Mouse (Mus musculus): ENCODE measurements at regions not wholly inside any gene's neighbourhood (a gene's known extent, or its start where the extent isn't known, plus 50 kb on each side); places are given as distances from the start of the nearest gene placed in this dataset.
"Not testable (repeated sequence)": the region's sequence is repeated elsewhere in the genome, so short reads cannot be mapped to it uniquely, and the experiment has no call there.

- DNase-seq = no peak
Measured at GRCm38 (mm10) chr6:6387571-6387970, 170.6 kb upstream of the Slc25a13 start.

GRCm38 (mm10) chr6:6384971-6385370 lies 168.0 kb upstream of the Slc25a13 start:
- no peak for DNase-seq

DNA sequence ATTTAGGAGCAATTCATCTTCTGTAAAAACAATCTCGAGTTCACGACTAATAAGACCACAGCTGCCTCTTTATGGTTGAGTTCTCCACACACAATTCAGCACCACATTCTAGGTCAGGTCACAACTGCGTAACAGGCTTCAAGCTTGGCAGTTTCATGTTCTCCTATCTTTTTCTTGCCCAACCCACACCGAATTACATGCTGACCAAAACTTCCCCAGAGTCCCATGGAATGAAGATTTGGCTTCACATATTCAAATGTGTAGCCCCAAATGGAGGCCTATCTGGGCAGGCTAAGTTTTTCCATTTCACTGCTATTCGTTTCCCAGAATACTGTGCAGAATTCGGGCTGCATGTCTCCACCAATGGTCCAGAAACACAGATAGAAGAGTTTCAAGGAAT lies 167.5 kb upstream of the Slc25a13 start:
- DNase-seq = no peak

DNA sequence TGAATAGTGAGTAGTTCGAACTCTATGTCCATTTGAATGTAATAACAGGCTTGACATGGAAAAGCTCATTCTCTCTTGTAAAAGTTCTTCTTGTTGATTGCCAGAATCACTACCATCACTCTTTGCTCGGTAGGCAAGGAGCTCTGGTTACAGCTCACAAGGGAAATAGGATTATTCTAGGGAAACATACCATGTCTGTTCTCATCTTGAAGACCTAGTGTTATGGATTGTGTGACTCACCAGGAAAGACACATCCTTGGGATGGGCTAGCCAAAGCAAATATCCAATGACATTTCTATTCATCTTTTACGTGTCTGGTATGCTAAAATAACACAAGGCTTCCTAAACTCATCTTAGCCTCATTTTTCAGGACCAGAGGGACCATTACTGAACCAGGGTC lies 155.4 kb upstream of the Slc25a13 start:
- DNase-seq = no peak

GRCm38 (mm10) chr6:6371444-6372093 lies 154.6 kb upstream of the Slc25a13 start:
- DNase-seq = no peak

DNA sequence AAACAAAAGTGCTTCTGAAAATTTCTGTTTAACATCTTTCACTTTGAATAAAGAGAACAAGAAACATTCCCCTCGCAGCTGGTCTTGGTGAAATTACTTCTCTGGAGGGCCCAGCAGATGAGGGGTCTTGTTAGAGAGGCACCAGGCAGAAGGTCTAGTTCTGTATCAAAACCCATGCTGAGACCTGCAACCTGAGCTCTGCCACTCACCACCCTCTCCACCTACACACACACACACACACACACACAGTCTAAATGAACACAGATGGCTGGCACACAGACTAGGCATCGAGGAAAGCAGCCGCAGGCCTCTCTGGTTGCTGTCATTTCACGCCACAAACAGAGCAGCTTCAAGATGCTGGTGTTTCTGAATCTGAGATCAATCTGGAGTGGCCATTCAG lies 147.1 kb upstream of the Slc25a13 start:
- no peak for DNase-seq

DNA sequence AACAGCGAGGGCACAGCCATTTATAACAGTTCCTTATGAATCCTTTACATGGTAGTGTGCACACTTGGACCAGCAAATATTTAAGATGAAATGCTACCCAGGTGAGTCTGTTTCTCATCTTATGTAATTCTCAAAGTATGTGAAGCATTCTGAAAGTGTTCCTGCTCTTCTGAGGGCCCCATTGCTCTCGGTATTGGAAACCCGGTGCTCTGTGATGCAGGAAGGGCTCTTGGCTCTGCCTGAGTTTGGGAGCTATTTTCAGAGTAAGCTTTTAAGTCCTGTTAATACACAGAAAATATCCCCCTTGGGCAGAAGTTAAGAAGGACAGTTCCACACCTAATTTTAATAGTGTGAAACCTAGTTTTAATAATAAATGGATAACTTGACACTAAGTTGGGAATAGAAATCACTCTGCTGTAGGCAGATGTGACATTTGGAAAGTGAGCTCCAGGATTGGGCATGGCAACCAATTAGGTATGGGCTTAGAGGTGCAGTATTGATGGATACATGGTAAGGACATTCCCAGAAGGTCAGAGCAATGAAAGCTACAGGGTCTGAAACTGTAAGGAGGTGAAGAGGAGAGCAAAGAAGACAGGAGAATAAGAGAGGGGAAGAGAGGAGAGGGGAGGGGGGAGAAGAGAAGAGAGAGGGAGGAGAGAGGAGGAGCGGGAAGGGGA lies 145.8 kb upstream of the Slc25a13 start:
- no peak for DNase-seq

- DNase-seq = not testable (repeated sequence)
Measured at GRCm38 (mm10) chr6:6361181-6361580, 144.2 kb upstream of the Slc25a13 start.

DNA sequence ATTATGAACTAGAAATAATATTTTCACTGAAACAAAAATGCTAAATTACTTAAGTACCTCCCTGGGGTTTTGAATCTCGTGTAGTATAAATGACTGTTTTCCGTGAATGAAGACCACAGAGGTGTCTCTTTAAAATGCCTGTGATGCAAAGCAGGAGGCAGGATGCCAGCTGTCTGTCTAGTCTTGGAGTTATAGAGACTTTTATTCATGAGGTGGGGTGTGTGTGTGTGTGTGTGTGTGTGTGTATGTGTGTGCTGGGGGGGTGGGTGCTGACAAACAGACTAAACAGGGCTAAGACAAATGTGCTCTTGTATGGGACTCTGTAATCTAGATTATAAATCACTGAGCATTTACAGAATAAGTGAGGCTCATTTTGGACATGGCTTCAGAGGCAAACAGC lies 140.5 kb upstream of the Slc25a13 start:
- DNase-seq = no peak

DNA sequence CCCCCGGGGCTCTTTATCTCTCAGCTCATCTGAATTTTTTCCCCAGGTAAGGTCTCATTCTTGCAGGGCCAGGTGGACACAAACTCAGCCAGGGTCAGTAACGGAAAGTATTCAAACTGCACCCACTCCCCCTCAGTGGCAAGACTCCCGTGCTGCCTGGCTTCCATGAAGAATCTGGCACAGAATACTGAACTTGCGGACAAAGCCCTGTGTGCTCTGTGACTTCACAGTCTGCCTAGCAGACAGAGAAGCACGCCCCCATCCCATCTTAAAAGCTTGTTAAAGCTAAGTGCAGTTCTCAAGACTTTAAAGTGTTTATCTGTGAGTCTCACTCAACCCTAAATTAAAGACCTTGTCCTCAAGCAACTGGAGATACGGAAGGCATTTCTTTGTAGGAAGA lies 140.0 kb upstream of the Slc25a13 start:
- DNase-seq = no peak

DNA sequence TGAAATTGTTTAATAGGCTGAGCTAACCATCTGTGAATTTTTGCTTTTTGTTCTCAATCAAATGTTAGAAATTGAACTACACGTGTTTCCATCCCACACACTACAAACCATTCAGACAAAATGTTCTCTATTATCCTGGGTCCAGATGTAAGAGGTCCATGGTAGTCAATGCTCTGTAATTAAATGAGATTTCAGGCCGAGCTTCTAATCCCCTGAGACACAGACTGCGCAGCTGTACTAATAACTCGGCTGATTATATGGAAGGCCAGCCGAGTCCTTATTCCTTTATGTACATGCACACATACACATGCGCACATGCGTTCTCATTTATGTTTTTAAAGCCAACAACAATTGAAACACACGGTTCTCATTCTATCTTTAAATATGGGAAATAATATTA lies 118.3 kb upstream of the Slc25a13 start:
- no peak for DNase-seq

DNA sequence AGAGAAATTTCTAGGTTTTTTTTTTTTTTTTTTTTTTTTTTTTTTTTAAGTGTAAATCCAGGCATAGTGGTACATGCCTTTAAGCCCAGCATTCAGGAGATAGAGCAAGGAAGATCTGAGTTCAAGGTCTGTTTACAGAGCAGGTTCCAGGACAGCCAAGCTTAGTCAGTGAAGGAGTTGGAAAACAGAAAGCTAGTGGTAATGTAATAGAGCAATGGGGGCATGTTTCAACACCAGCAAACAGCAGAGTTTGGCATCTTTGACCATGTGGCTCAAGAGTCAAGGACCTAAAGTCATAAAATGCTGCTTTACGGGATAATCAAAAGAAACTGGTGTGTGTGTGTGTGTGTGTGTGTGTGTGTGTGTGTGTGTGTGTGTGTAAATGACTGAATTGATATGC lies 113.3 kb upstream of the Slc25a13 start:
- no peak for DNase-seq

DNA sequence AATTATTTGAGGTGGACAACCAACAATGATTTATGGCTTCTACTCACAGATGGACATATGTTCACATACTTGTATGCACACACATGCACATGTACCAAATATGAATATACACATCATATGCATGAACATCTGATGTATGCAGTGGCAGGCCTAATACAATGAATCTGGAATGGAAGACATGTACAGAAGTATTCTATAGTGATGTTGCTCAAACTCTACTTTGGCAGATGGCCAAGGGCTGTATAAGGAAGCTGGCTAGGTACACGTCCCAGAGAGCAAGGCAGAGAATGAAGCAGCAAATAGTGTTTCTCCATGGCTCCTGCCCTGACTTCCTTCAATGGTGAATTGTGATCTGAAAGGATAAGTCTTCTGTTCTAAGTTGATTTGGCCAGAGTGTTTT lies 108.5 kb upstream of the Slc25a13 start:
- DNase-seq = no peak

- no peak for DNase-seq
Measured at GRCm38 (mm10) chr6:6316725-6317124, 99.8 kb upstream of the Slc25a13 start.

DNA sequence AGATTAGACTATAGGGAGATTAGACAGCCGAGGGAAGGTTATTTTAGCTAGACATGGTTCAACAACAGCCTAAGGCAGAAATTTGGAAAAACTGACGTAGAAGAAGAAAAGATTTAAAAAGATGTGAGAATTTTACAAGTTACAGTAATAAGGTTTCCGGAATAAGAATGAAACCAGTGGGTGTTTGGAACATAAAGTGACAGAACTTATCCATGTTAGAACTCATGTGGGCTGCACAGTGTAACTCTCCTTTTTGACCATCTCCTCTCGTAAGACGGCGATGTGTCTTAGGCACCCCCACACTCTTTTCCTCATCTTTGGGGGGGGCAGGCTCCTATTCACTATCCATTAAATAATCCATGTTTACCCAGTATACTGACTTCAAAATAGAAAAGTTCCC lies 96.2 kb upstream of the Slc25a13 start:
- no peak for DNase-seq

GRCm38 (mm10) chr6:6310213-6310612 lies 93.2 kb upstream of the Slc25a13 start:
- no peak for DNase-seq

DNA sequence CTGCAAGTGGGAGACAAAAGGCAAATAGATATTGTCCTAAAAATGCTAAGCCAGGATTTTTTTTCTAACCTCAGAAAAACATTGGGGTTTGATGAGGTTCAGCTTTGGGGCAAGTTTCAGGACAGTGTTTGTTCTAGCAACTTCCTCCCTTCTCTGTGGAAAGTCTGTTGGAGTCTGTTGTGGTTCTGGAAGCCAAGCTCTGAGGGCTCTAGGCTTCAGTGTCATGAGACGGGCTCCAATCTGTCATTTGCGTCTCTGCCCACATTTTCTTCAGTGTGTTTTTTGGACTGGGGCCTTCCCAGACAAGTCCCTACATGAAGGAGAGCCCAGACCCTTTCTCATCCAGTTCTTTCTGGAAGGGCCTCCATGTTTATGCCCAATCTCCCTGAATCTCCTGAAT lies 90.6 kb upstream of the Slc25a13 start:
- no peak for DNase-seq

DNA sequence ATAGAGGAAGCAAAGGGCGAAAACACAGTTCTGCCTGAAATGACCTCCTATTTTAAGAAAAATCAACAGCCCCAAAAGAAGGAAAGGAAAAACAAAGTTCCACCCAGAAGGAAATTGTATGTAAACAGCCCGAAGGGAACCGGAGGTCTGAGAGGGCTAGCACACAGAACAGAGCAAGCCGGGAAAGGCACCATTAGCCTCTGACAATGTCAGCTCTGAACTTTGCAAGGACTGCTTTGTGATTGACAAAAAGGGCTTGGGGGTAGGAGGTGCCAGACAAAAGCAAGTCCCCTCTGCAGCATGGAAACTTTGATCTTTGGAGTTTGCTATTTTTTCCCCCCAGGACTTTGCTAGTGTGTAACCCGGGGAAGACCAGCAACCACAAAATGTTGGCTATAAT lies 86.8 kb upstream of the Slc25a13 start:
- no peak for DNase-seq

GRCm38 (mm10) chr6:6301001-6301510 lies 84.1 kb upstream of the Slc25a13 start:
- no peak for DNase-seq

GRCm38 (mm10) chr6:6298867-6299852 lies 82.2 kb upstream of the Slc25a13 start:
- DNase-seq = no peak

GRCm38 (mm10) chr6:6295551-6295950 lies 78.6 kb upstream of the Slc25a13 start:
- DNase-seq = not testable (repeated sequence)

DNA sequence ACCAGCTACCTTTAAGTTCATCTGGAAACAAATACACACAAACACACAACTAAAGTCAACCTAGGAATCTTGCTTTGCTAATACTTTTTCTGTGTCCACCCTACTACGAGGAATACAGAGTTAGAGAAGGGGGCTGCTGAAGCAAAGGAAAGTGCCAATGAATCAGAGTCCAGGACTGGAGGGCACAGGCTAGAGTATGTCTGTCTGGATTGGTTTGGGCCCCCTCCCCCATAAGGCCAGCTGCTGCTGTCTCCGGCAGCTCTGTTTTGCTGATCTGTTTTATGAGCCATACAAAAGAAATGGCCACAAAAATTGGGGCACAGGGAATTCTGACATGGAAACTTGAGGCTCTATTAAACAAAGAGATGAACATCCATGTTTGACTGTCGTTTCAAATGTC lies 74.8 kb upstream of the Slc25a13 start:
- DNase-seq = no peak

DNA sequence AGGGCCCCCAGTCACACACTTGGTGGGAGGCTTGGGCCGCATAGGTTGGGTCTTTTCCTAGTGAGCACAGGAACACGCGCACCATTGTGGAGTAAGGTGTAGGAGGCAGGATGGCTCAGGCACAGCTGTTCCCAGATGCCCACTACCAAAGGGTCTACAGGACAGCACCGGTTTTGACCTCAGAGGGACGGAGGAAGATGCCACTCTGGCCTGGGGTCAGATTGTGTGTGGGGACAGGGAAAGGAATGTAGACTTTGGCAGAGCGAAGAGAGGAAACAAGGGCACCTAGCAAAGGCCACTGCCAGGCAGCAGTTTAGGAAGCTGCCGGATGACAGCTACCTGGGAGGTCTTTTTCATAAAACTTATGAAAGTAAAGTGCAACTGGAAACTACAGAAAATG lies 73.5 kb upstream of the Slc25a13 start:
- DNase-seq = no peak
